Mouse (Mus musculus) forebrain, embryonic 11.5 days (tissue): ENCODE results near the gene Kcnk12. TPM values are rescaled to one million over a fixed set of nuclear protein-coding genes. Genes with fewer than 3 reads are reported as not detected.
A peak's percentile ranks its signal among the peaks of the same experiment; 100 is the strongest.

Experiments
- ATAC-seq: fragments of 200-750 bp; cut with Nextera tagmentation; replicated peaks from 2 replicates; pipeline ENCODE4 v1.8.0; 2017; ENCODE audit warnings: moderate TSS enrichment; ENCODE audit not compliant: low FRiP score
- DNase-seq: peaks from one replicate; pipeline ENCODE4 v3.0.0-alpha.2; 2017; ENCODE audit warnings: low spot score
- H3K27ac ChIP-seq: fragments of 300-500 bp; sonication (generic); 2 replicates; pipeline ENCODE4 v1.5.1; 2014; ENCODE audit warnings: low read depth, low read length
- H3K27me3 ChIP-seq: fragments of 300-500 bp; sonication (generic); 2 replicates; pipeline ENCODE4 v1.6.1; 2014; ENCODE audit warnings: mild to moderate bottlenecking, low read length, mixed read lengths; ENCODE audit not compliant: control insufficient read depth, insufficient read depth
- H3K36me3 ChIP-seq: fragments of 300-500 bp; sonication (generic); 2 replicates; pipeline ENCODE4 v1.6.1; 2014; ENCODE audit warnings: mild to moderate bottlenecking, low read length, moderate library complexity, mixed read lengths; ENCODE audit not compliant: control insufficient read depth, insufficient read depth
- H3K4me1 ChIP-seq: fragments of 300-500 bp; sonication (generic); replicated peaks from 2 replicates; pipeline ENCODE4 v1.6.1; 2014; ENCODE audit warnings: low read length, mixed read lengths; ENCODE audit not compliant: control insufficient read depth, insufficient read depth
- H3K4me2 ChIP-seq: fragments of 300-500 bp; sonication (generic); 2 replicates; pipeline ENCODE4 v1.6.1; 2014; ENCODE audit warnings: low read depth, mild to moderate bottlenecking, low read length, moderate library complexity, mixed read lengths; ENCODE audit not compliant: severe bottlenecking
- H3K4me3 ChIP-seq: fragments of 300-500 bp; sonication (generic); 2 replicates; pipeline ENCODE4 v1.5.1; 2014; ENCODE audit warnings: low read depth, low read length
- H3K9ac ChIP-seq: fragments of 300-500 bp; sonication (generic); 2 replicates; pipeline ENCODE4 v1.6.1; 2014; ENCODE audit warnings: low read length
- H3K9me3 ChIP-seq: fragments of 300-500 bp; sonication (generic); 2 replicates; pipeline ENCODE4 v1.6.1; 2016; ENCODE audit warnings: low read length, mixed read lengths; ENCODE audit not compliant: control insufficient read depth
- WGBS: fragments of 180-500 bp; shearing (Covaris S2); extraction: QIAGEN DNeasy Blood & Tissue Kit; methylation state at CpG from one replicate; pipeline ENCODE4 v1.1.7; 2014; 5-methylcytosine and 5-hydroxymethylcytosine counted together
- polyA plus RNA-seq: library from polyadenylated mRNA; unstranded; fragments of >200 nt; fragmentation: Nextera tagmentation; extraction: Ambion mirVana; gene quantifications from 2 replicates; pipeline ENCODE4 v1.2.1, GENCODE M21; 2014

The Kcnk12 gene
- polyA plus RNA-seq, 1 experiment from 2014 or later: not detected

DNA sequence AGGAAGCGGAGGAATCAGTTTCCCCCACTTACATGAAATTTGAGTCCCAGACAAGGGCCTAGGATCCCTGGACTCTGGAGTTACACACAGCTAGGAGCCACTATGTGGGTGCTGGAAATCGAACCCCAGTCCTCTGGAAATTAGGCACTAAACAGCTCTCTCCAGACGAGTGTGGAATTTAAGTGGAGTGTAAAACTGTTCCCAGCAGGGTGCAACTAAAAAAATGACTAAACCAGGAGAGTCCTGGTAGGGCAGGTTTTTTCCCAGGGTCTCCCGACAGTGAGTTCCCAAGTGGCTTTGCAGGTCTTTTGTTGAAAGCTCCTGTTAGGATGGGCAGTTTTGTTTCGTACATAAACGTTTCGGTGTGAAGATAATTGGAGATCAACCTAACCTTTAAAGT, 73.1 kb downstream of the Kcnk12 start:
- H3K9ac ChIP-seq: no peak overlapping the region
- no peaks in the 10 kb centered on the region for H3K27me3 ChIP-seq
- H3K4me1 ChIP-seq: no peaks in the 10 kb centered on the region
- DNase-seq (no peak), ATAC-seq (no peak)
- no peak overlapping the region for H3K27ac ChIP-seq
- H3K9me3 ChIP-seq: peaks cover 2% of the 10 kb centered on the region; the same call in 1 of the 2 replicates
- 90% methylated on average over 7 of the region's 7 CpGs for WGBS
- no peak overlapping the region for H3K4me2 ChIP-seq
- peaks cover 2% of the 10 kb centered on the region; the same call in 1 of the 2 replicates for H3K36me3 ChIP-seq
- H3K4me3 ChIP-seq: no peak overlapping the region

DNA sequence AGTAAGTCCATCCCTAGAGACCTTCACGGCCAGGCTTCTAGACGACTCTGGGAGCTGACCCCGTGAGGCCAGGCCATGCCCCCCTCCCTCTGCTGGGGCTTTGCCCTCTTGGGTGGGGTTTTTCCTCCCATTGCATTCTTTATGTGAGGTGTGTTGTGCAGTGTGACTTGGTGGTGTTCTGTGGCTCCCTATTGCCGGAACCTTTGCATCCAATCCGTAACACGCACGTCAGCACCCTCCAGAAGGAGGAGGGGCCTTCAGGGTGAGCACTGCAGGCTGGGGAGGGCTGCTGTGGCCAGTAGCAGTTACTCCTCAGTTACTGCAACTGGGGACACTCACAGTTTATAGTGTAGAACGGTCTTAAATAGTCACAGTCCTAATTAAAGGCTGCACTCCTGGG, 97.7 kb downstream of the Kcnk12 start:
- no peak overlapping the region for H3K27ac ChIP-seq

DNA sequence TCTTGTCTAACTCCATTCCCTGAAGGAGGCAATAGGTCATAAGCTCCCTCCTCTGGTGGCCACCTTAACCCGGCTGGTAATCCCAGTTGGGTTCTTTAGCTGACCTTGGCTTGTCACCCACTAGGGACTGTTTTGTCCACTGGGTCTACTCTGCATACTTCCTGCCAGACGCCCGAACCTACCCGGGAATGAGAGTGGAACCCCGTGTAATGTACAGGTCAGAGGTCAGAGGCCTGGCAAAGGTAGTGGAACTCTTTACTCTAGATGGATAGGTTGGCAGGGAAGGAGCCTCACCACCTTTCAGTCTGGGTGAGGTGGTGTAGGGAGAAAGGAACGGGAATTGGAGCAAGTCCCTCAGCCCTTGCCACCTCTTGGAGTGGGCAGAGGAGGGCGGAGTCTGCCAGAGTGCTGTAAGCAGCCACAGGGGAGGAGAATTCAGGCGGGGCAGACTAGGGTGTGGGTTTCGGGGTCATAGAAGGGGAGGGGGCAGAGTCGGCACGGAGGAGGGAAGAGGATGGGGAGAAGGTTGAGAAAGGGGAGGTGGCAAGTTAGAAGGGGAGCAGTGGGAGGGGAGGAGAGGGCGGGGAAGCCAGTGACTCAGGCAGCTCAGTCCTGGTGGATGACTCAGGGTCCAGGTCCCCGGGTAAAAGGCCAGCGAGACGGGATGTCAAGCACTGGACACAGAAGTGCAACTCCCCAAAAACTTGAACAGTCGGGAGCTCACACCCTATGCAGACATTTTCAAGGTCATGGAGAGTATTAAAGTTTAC, 98.6 kb downstream of the Kcnk12 start:
- Histone ChIP-seq H3K9me3 (no peaks in the 10 kb centered on the region), H3K4me1 (no peaks in the 10 kb centered on the region), H3K27ac (no peak overlapping the region), H3K4me3 (no peak overlapping the region), H3K36me3 (no peaks in the 10 kb centered on the region; the same call in 1 of the 2 replicates), H3K4me2 (no peak overlapping the region), H3K27me3 (no peaks in the 10 kb centered on the region), H3K9ac (no peak overlapping the region)
- 0 out of 2 replicates have a peak, but pooled peaks have one; percentile 18 for ATAC-seq
- WGBS: 86% methylated on average over 16 of the region's 16 CpGs
- peak; percentile 33 for DNase-seq

More for the DNA sequence above, 97.7 kb downstream of the Kcnk12 start:
- no peaks in the 10 kb centered on the region for H3K9me3 ChIP-seq
- H3K36me3 ChIP-seq: no peaks in the 10 kb centered on the region; the same call in 1 of the 2 replicates
- no peaks in the 10 kb centered on the region for H3K4me1 ChIP-seq
- no peak overlapping the region for H3K4me3 ChIP-seq
- DNase-seq (peak; percentile 38), ATAC-seq (no peak)
- no peak overlapping the region for H3K9ac ChIP-seq
- 87% methylated on average over 8 of the region's 8 CpGs for WGBS
- H3K27me3 ChIP-seq: no peaks in the 10 kb centered on the region
- no peak overlapping the region for H3K4me2 ChIP-seq

DNA sequence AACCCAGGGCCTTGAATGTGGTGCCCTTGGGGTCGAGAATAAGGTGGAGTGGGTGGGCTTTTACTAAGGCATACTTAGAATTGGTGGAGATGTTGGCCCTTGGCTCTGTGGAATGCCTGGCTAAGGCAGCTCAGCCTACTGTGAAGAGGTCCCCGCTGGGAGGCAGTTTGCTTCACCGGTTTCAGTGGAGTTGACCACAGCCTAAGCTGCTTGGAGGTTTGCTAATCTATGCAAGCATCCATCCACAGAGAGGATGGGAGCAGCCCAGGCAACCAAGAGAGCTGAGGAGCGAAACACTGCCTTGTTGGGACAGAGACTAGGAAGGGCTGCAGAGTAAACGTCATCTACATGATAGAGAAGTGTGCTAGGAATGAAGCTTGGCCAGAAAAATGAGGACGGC, 101.0 kb downstream of the Kcnk12 start:
- no peaks in the 10 kb centered on the region; the same call in 1 of the 2 replicates for H3K36me3 ChIP-seq
- no peaks in the 10 kb centered on the region for H3K27me3 ChIP-seq
- H3K4me2 ChIP-seq: no peak overlapping the region
- no peaks in the 10 kb centered on the region for H3K9me3 ChIP-seq
- H3K27ac ChIP-seq: no peak overlapping the region
- peak; percentile 33 for DNase-seq
- WGBS: 90% methylated on average over 6 of the region's 6 CpGs
- no peak overlapping the region for H3K9ac ChIP-seq
- no peak for ATAC-seq
- H3K4me3 ChIP-seq: no peak overlapping the region
- no peaks in the 10 kb centered on the region for H3K4me1 ChIP-seq

DNA sequence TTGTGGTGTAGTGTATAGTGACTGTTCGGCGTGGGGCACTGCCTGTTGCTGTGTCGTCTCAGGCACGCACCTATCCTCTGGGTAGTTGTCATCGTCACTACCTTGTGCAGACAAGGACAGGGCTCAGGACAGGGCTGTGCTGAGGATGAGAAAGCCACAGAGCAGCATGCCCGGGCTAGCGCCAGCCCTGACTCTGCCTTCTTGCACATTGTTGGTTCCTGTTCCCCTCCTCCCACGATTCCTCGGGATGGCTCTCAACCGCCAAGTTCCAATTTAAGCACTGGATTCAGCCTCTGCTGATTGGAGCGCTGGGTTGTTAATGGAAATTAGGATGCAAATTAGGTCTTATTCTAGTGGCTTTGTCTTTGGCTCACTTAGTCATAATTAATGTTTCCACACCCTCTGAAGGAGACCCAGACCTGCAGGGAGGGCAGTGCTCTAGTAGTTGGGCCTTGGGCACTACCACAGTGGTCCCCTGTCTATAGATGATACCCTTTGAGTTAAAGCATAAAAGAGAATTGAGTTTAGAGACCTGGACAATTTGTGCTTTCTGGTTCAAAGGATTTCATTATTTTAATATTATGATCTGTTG, 101.8 kb downstream of the Kcnk12 start:
- H3K4me2 ChIP-seq: no peak overlapping the region
- no peaks in the 10 kb centered on the region; the same call in 1 of the 2 replicates for H3K36me3 ChIP-seq
- H3K4me3 ChIP-seq: no peak overlapping the region
- H3K9ac ChIP-seq: no peak overlapping the region
- H3K9me3 ChIP-seq: no peaks in the 10 kb centered on the region
- no peaks in the 10 kb centered on the region for H3K4me1 ChIP-seq
- 87% methylated on average over 11 of the region's 11 CpGs for WGBS
- ATAC-seq (0 out of 2 replicates have a peak, but pooled peaks have one; percentile 33), DNase-seq (peak; percentile 52)
- no peaks in the 10 kb centered on the region for H3K27me3 ChIP-seq
- H3K27ac ChIP-seq: no peak overlapping the region

Other genes starting within 250 kb of the Kcnk12 start
- 18.6 and 20.4 TPM in 2 replicates for gene Epcam, start 162.0 kb downstream of the Kcnk12 start, polyA plus RNA-seq
- 96.3 and 99.7 TPM in 2 replicates for gene Msh2, start 125.7 kb downstream of the Kcnk12 start, polyA plus RNA-seq
- not detected in 2 replicates for gene Rpl36-ps4, start 123.0 kb upstream of the Kcnk12 start, polyA plus RNA-seq
- 104 and 107 TPM in 2 replicates for gene Msh6, start 177.1 kb upstream of the Kcnk12 start, polyA plus RNA-seq